Mouse (Mus musculus) gastrocnemius, postnatal 10 days (tissue): Measurements from ENCODE around the gene Nup188. TPM values are rescaled to one million over a fixed set of nuclear protein-coding genes. Genes with fewer than 3 reads are reported as not detected.

ENCODE experiments used
- DNase-seq: peaks from one replicate; pipeline ENCODE4 v3.0.0; 2021; ENCODE audit warnings: mixed read lengths
- total RNA-seq, 2 experiments: library from RNA; stranded (reverse); gene quantifications; 2 replicates each; pipeline ENCODE4 v1.2.3; 2021

Gene Nup188
- total RNA-seq, 2 experiments from 2014 or later: 15.9 to 18.1 TPM

- DNase-seq: no peak
Measured at GRCm38 (mm10) chr2:30351149-30351548, 65.0 kb downstream of the Nup188 start.

GRCm38 (mm10) chr2:30355861-30356260, 69.7 kb downstream of the Nup188 start:
- no peak for DNase-seq

DNA sequence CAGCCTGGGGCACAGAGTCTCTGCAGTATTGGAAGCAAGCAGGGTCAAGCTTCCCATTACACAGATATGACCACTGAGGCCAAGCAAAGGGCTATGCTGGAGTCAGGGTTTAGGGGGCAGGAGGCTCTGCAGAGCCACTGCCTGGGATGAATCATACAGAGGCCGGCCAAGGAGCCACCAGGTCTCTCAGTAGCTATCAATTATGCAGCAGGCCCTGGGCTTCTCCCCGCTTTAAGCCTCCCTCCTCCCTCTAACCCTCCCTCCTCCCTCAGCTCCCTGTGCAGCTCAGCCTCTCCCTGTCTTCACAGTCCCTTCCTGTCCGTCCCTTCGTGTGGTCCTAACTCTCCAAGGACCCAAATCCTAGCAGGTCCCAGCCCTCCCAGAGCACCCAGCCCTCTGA, 70.1 kb downstream of the Nup188 start:
- no peak for DNase-seq

DNA sequence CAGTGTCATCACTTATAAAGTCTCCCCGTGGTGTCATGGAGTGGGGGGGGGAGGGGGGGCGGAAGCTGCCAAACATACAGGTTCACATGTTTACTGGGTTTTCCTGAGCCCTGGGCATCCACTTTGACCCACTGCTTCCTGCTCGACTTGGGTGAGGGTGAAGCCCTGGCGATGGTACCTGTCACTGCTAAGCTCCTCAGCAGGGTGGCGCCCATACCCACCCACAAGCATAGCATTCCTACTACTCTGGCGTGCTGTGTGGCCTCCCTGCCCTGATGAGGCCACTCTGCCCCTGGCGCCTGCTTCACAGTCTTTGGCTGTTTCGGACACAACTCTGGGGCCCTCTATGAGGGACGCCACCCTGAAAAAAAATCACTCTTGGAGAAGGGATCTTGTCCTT, 70.7 kb downstream of the Nup188 start:
- no peak for DNase-seq

DNA sequence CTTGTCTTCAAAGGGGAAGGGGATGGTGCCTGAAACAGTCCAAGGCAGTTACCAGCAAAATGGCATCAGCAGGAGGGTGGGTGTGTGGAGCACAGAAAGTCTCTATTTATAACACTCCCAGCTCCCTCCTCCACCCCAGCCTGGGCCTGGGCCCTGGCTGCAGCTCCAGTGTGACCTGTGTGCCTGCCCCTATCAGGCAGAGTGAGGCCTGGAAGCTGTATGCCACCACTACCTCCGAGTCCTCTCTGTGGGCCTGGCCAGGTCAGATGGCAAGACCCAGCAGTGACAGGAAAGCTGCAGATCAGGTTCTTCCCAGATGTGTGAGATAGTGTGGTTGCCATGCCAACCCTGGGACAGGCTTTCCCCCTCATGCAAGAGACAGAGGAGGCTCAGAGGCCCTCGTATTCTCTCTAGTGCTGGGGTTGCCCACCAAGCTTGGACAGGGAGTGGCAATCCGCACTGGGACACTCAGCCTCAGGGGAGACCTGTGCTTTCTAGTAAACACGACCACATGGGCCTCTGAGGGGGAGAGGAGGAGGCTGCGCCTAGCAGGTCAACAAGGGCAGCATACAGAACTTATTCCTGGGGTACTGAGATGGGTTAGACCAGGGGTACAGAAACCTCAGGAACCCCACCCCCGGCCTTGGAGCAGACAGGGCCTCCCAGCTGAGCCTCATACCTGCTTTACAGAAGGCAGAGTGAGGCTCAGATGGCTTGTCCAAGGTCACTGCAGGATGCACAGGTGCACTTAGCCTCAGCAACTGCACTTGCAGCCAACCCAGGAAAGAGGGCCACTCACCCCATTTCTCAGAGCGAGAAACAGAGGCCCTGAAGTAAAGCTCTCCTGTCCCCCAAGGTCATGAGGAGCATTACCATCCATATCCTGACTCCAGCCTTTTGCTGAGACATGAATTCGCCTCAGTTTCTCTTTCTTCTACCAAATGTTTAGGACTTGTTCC, 71.6 kb downstream of the Nup188 start:
- DNase-seq: no peak

DNA sequence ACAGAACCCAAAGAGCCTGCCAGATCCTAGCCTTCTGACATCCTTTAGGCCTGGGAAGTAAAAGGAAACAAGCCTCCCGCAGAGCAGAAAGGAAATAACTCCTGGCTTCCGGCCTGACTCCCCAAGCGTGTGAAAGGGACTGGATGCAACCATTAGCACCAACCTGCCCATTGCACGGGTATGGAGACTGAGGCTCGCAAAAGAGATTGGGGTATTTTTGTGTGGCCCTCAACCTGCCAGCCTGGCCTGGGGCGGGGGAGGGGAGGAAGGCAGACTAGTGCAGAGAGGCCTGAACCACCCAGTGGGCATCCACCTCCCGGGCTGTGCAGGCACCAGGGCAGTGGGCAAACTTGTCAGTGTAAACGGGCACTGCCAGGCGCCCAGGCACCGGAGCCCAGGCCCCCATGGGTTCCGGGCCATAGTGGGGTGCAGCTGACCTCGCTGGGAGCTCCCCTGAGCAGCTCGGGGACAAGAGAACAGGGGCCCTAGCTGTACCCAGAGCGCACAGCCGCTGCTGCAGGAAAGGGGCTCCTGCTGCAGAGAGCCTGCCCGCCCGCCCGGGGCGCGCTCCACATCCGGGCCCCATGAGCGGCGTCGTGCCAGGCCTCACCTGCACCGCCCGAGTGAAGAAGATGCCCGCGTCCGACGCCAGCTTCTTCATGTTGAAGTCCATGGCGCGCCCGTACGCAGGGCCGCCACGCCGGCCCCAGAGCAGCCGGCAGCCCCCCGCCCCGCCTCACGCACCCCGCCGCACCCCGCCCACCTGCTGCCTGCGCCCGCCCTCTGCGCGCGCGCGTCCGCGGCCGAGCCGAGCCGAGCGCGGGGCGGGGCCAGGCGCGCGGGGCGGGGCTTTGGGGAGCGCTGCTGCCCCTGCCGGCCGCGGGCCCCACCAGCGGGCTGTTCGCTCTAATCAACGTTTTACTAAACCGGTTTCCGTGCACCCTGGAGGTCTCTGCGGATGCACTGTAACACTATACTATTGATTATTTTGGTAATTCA, 72.6 kb downstream of the Nup188 start, which contains the start of gene Sh3glb2:
TSS of gene Sh3glb2 (minus strand) at position 805 of the 999 bp plus-strand sequence.
- peak; percentile 94 for DNase-seq

DNA sequence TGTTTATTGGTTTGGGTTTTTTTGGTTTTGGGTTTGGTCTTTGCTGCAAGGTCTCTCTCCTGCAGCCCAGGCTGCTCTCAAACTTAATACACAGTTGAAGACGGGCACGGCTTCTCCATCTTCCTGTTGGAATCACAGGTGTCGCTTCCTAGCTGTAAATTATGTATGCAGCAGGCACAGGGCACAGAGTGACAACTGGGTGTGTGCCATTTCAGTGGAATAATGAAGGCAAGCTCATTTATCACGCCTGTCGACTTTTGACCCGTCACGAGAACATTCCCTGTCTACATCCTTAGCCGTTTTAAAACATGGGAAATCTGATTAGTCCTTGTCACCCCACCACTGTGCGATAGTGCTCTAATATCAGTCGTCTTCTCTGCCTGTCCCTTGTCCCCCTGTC, 74.4 kb downstream of the Nup188 start:
- no peak for DNase-seq

DNA sequence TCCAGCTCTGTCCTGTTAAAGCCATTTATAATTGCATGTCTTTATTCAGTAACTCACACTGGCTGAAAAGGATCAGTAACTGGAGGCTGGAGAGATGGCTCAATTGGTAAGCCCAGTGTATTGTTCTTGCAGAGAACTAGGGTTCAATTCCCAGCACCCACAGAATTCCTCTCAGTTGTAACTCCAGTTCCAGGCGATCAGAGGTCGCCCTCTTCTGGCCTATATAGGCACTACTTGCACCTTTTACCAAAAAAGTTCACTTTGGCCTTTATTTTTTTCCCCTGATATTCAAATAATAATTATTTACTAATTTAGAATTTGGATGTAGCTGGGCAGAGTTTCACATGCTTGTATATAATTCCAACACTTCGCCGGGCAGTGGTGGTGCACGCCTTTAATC, 76.7 kb downstream of the Nup188 start:
- DNase-seq: no peak

GRCm38 (mm10) chr2:30363773-30364650, 77.8 kb downstream of the Nup188 start, which contains the start of gene Miga2:
Miga2 (plus strand) TSS chr2:30364233.
- DNase-seq: peak; percentile 96

DNA sequence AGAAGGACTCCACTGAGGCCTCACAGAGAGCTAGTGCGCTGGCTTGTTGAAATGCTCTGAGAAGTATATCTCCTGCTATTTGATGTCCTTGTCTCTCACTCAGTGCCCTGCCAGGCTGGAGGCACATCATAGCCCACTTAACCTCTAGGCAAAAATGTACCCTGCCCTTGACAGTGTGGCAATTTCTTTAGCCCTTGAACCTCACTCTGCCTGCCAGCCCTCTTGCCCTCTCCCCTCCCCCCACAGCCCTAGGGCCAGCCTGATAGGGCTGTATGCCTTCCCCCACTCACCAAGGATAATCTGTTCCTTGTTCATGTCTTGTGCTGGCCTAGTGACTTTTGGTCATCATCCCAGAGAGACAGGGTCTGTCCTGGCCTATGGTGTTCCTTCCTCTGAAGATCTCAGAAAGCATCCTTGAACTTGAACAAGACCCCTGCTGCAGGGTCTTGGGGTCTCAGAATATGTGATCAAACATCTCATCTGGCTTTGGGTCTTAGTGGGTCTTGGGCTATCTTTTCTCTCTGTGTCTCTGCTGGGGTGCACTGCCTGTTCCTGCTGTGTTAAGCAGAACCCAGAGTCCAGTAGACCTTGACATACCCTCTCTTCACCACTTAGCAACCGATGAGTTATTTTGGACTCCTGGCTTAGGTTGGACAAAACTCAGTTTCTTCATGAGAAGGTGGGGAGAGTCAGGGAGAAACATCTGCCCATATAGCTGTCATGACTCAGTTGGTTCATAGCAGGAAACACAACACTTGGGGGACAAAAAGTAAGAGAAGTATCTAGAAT, 79.3 kb downstream of the Nup188 start:
- no peak for DNase-seq

DNA sequence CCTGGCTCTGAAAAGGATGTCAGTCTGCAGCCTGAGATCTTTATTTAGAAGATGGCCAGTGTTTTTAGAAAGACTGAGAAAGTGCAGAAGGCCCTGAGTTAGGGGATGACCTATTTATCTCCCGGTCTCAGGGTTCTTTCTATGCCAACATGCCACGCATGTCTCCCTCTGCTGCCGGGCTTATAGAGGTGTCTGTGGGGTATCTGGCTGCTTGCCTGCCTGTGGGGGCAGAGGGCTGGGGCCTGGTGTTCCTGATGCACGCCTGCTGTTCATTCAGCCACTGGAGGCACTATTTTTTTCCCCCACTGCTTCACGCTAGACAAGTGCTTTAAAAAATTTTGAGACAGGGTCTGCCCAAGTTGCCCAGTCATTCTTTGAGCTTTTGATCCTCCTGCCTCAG, 80.0 kb downstream of the Nup188 start:
- no peak for DNase-seq

- no peak for DNase-seq
Measured at GRCm38 (mm10) chr2:30371544-30371943, 85.3 kb downstream of the Nup188 start.

DNA sequence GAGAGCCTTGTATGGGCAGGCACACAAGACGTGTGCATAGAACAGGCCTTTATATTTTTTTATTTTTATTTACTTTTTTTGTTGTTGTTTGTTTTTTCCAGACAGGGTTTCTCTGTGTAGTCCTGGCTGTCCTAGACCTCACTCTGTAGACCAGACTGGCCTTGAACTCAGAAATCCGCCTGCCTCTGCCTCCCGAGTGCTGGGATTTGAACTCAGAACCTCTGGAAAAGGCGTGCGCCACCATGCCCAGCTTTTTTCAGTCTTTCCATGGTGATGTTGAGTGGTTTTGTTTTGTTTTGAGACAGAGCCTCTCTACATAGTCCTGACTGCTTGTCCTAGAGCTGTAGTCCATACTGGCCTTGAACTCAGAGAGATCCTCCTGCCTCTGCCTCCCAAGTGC, 86.5 kb downstream of the Nup188 start:
- DNase-seq: no peak

GRCm38 (mm10) chr2:30375893-30376292, 89.7 kb downstream of the Nup188 start:
- DNase-seq: no peak

- no peak for DNase-seq
Measured at GRCm38 (mm10) chr2:30377721-30378120, 91.5 kb downstream of the Nup188 start.

GRCm38 (mm10) chr2:30379307-30379706, 93.1 kb downstream of the Nup188 start:
- DNase-seq: no peak

- no peak for DNase-seq
Measured at GRCm38 (mm10) chr2:30380564-30381376, 94.6 kb downstream of the Nup188 start.

GRCm38 (mm10) chr2:30381377-30381725, 95.2 kb downstream of the Nup188 start:
- DNase-seq: no peak

- DNase-seq: no peak
Measured at GRCm38 (mm10) chr2:30384814-30385213, 98.6 kb downstream of the Nup188 start.

DNA sequence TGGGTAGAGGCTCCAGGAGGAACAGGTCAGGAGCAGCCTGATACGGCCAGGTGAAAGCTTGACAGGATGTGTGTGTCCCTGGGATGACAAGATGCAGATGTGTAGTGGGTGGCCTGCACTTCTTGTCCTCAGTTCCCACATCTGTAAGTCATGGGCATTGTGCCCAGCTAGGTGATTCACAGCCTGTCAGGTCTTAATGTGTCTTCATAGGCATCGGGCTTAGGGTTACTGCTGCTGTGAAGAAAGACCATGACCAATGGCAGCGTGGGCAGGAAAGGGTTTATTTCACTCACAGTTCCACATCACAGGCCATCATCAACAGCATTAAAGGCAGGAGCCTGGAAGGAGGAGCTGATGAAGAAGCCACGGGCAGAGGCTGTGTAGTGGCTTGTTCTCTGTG, 99.4 kb downstream of the Nup188 start:
- no peak for DNase-seq
